Comparison of ENCODE assay signal across 25 mouse cellular contexts in genomic region chr14:45827096-45827495, GRCm38 (mm10).
DNase-seq lines count a peak whose midpoint lies in the region; ATAC-seq and TF ChIP-seq lines count a peak whose summit lies in the region.
"Had no signal": no experiment of that assay in that cellular context is flagged by ENCODE, and none has a peak within 500 bp of the region (broad histone marks: within the 10 kb centered on the region; RNA-seq: fewer than 3 reads in every experiment).

No protein-coding gene starts in this region.

- no peak for TF ChIP-seq EP300 in stomach, postnatal 0 days (optimal IDR thresholded peaks at IDR 0.05)

- WGBS in stomach, embryonic 15.5 days, result 42% methylated on average over 1 of the region's 1 CpGs
- 26% methylated on average over 1 of the region's 1 CpGs for WGBS in stomach, postnatal 0 days

- no peak for TF ChIP-seq POLR2A in embryonic fibroblast, embryonic 13.5 days (IDR thresholded peaks at IDR 0.05; ENCODE audit: low read depth, low read length)

- H3K4me2 ChIP-seq in stomach, embryonic 15.5 days, result no peak overlapping the region
- H3K4me2 ChIP-seq in stomach, postnatal 0 days (replicated peaks; ENCODE audit: low read depth), result no peak overlapping the region
- H3K4me2 ChIP-seq: embryonic facial prominence, embryonic 13.5 days; forebrain, embryonic 13.5 days; forebrain, embryonic 15.5 days had no signal

- H3K9me3 ChIP-seq in stomach, embryonic 15.5 days, result no peaks in the 10 kb centered on the region
- no peaks in the 10 kb centered on the region for H3K9me3 ChIP-seq in stomach, postnatal 0 days (ENCODE audit: control insufficient read depth, low read length)
- H3K9me3 ChIP-seq: embryonic facial prominence, embryonic 13.5 days; embryonic facial prominence, embryonic 15.5 days; forebrain, embryonic 13.5 days; forebrain, embryonic 15.5 days had no signal

- H3K27ac ChIP-seq in stomach, embryonic 15.5 days, result peak overlapping the region; percentile 40; the same call in 1 of the 2 replicates
- H3K27ac ChIP-seq in stomach, postnatal 0 days (replicated peaks), result no peak overlapping the region
- H3K27ac ChIP-seq in embryonic fibroblast, embryonic 13.5 days (ENCODE audit: insufficient read depth, low read length), result peak overlapping the region; percentile 40; the same call in 1 of the 2 replicates
- H3K27ac ChIP-seq: forebrain, embryonic 13.5 days; forebrain, embryonic 15.5 days had no signal

- H3K79me3 ChIP-seq in C2C12 (ENCODE audit: low read depth), result no peaks in the 10 kb centered on the region

- no peaks in the 10 kb centered on the region for H3K27me3 ChIP-seq in stomach, embryonic 15.5 days (replicated peaks)
- no peaks in the 10 kb centered on the region for H3K27me3 ChIP-seq in stomach, postnatal 0 days (ENCODE audit: control insufficient read depth, insufficient read depth, low read length)
- no peaks in the 10 kb centered on the region for H3K27me3 ChIP-seq in C2C12 (ENCODE audit: control insufficient read depth, insufficient read depth, insufficient read length)
- H3K27me3 ChIP-seq: embryonic facial prominence, embryonic 13.5 days; embryonic facial prominence, embryonic 15.5 days; forebrain, embryonic 13.5 days; forebrain, embryonic 15.5 days; Patski had no signal

- no peak overlapping the region for H3K4me3 ChIP-seq in stomach, embryonic 15.5 days (replicated peaks)
- no peak overlapping the region for H3K4me3 ChIP-seq in stomach, postnatal 0 days (ENCODE audit: low read depth, low read length)
- no peak overlapping the region for H3K4me3 ChIP-seq in C2C12 (ENCODE audit: insufficient read depth, poor library complexity, severe bottlenecking)
- no peak overlapping the region for H3K4me3 ChIP-seq in embryonic fibroblast, embryonic 13.5 days (ENCODE audit: insufficient read depth, low read length)
- H3K4me3 ChIP-seq: embryonic facial prominence, embryonic 13.5 days; embryonic facial prominence, embryonic 15.5 days; forebrain, embryonic 13.5 days; forebrain, embryonic 15.5 days had no signal

- no peaks in the 10 kb centered on the region for H3K36me3 ChIP-seq in stomach, embryonic 15.5 days
- no peaks in the 10 kb centered on the region for H3K36me3 ChIP-seq in stomach, postnatal 0 days (ENCODE audit: control insufficient read depth, insufficient read depth, low read length)
- H3K36me3 ChIP-seq in C2C12 (ENCODE audit: control insufficient read depth, insufficient read depth), result no peaks in the 10 kb centered on the region
- H3K36me3 ChIP-seq: embryonic facial prominence, embryonic 13.5 days; embryonic facial prominence, embryonic 15.5 days; forebrain, embryonic 15.5 days had no signal

- DNase-seq in stomach, postnatal 0 days (ENCODE audit: low spot score), result no peak
- DNase-seq in skeletal muscle tissue, adult 2 months (ENCODE audit: low read depth, low spot score), result peak; percentile 56
- DNase-seq in right cerebral cortex, adult 2 months (ENCODE audit: low spot score in 2 of 2), result no peak
- DNase-seq in heart, adult 11 months, result no peak
- DNase-seq in cerebellum, postnatal 36 days, result no peak
- DNase-seq: adrenal gland, adult 8-10 months; adrenal gland, postnatal 14 days; adrenal gland, postnatal 36 days; B cell, adult 2 months; cerebellum, adult 11-12 months; cerebellum, adult 2 months; cerebellum, adult 9-10 months; cerebellum, postnatal 10 days; cerebellum, postnatal 25 days; embryo, embryonic 11 days; forebrain, postnatal 0 days had no signal

- TF ChIP-seq CTCF in stomach, postnatal 0 days (IDR thresholded peaks at IDR 0.05; ENCODE audit: low read depth), result no peak
- TF ChIP-seq CTCF in C2C12 (IDR thresholded peaks at IDR 0.05; ENCODE audit: control insufficient read depth, insufficient read depth, insufficient read length), result no peak
- no peak for TF ChIP-seq CTCF in embryonic fibroblast, embryonic 13.5 days (IDR thresholded peaks at IDR 0.05; ENCODE audit: borderline replicate concordance, insufficient read depth, low read length)

- ATAC-seq in stomach, embryonic 15.5 days (ENCODE audit: insufficient read depth, low FRiP score, low read depth), result no peak
- no peak for ATAC-seq in stomach, postnatal 0 days (ENCODE audit: low FRiP score, low TSS enrichment)
- ATAC-seq: activated CD4-positive, CD25-positive, alpha-beta regulatory T cell, adult 4 months; forebrain, embryonic 13.5 days; forebrain, embryonic 15.5 days; forebrain, postnatal 0 days; Patski had no signal

- H3K9ac ChIP-seq in stomach, embryonic 15.5 days, result no peak overlapping the region
- H3K9ac ChIP-seq in stomach, postnatal 0 days (ENCODE audit: low read length), result no peak overlapping the region
- H3K9ac ChIP-seq: embryonic facial prominence, embryonic 13.5 days; embryonic facial prominence, embryonic 15.5 days; forebrain, embryonic 13.5 days; forebrain, embryonic 15.5 days; forebrain, postnatal 0 days had no signal

- H3K79me2 ChIP-seq in C2C12 (ENCODE audit: control insufficient read depth, insufficient read depth), result no peaks in the 10 kb centered on the region

- H3K4me1 ChIP-seq in stomach, embryonic 15.5 days, result no peaks in the 10 kb centered on the region
- no peaks in the 10 kb centered on the region for H3K4me1 ChIP-seq in stomach, postnatal 0 days (replicated peaks; ENCODE audit: control insufficient read depth, insufficient read depth)
- peaks cover 8% of the 10 kb centered on the region for H3K4me1 ChIP-seq in embryonic fibroblast, embryonic 13.5 days (ENCODE audit: control insufficient read depth, insufficient read depth, low read length)
- H3K4me1 ChIP-seq: forebrain, embryonic 13.5 days; forebrain, embryonic 15.5 days had no signal

- no peak overlapping the region for H3ac ChIP-seq in C2C12 (ENCODE audit: control insufficient read depth, insufficient read length, low read depth)

TF ChIP-seq in C2C12, 6 proteins besides CTCF, POLR2A, EP300 and RAD21:
- TF ChIP-seq CEBPB (IDR thresholded peaks at IDR 0.05; ENCODE audit: low read depth), result no peak
- TF ChIP-seq MYOD1 (IDR thresholded peaks at IDR 0.05; ENCODE audit: control insufficient read depth, insufficient read length, low read depth), result peak; percentile 9
- no peak for TF ChIP-seq USF1 (IDR thresholded peaks at IDR 0.05; ENCODE audit: low read depth)
- TF ChIP-seq FOSL1 (IDR thresholded peaks at IDR 0.05; ENCODE audit: insufficient read depth, low read length, poor library complexity, severe bottlenecking), result no peak
- no peak for TF ChIP-seq MYOG (IDR thresholded peaks at IDR 0.05; ENCODE audit: control insufficient read depth, extremely low read depth, insufficient read length)
- TF ChIP-seq MAX (IDR thresholded peaks at IDR 0.05), result no peak
